Comparison of ENCODE assay signal across 10 mouse cellular contexts in genomic region chr11:76059971-76060370, GRCm38 (mm10). TPM values are rescaled to one million over a fixed set of nuclear protein-coding genes. Genes with fewer than 3 reads are reported as not detected.
A peak's percentile ranks its signal among the peaks of the same experiment; 100 is the strongest.
DNase-seq lines count a peak whose midpoint lies in the region; ATAC-seq and TF ChIP-seq lines count a peak whose summit lies in the region.
"Had no signal": no experiment of that assay in that cellular context is flagged by ENCODE, and none has a peak within 500 bp of the region (broad histone marks: within the 10 kb centered on the region; RNA-seq: fewer than 3 reads in every experiment).

No protein-coding gene starts in this region.

- H3K4me1 ChIP-seq in intestine, embryonic 15.5 days (replicated peaks): peaks cover 9% of the 10 kb centered on the region; the same call in 1 of the 2 replicates
- H3K4me1 ChIP-seq in intestine, postnatal 0 days (replicated peaks; ENCODE audit: control insufficient read depth, insufficient read depth, low read length): no peaks in the 10 kb centered on the region
- peaks cover 8% of the 10 kb centered on the region for H3K4me1 ChIP-seq in intestine, embryonic 16.5 days (ENCODE audit: control insufficient read depth, insufficient read depth, low read length)
- peaks cover 20% of the 10 kb centered on the region for H3K4me1 ChIP-seq in limb, embryonic 13.5 days
- no peaks in the 10 kb centered on the region for H3K4me1 ChIP-seq in forebrain, embryonic 13.5 days
- H3K4me1 ChIP-seq: midbrain, embryonic 12.5 days had no signal

- H3K27me3 ChIP-seq in intestine, embryonic 15.5 days (replicated peaks): no peaks in the 10 kb centered on the region
- H3K27me3 ChIP-seq in intestine, postnatal 0 days (replicated peaks; ENCODE audit: control insufficient read depth, insufficient read depth, low read length): no peaks in the 10 kb centered on the region
- H3K27me3 ChIP-seq in intestine, embryonic 16.5 days (replicated peaks; ENCODE audit: control insufficient read depth, insufficient read depth, low read length): no peaks in the 10 kb centered on the region
- H3K27me3 ChIP-seq in limb, embryonic 13.5 days: no peaks in the 10 kb centered on the region
- H3K27me3 ChIP-seq in forebrain, embryonic 13.5 days: no peaks in the 10 kb centered on the region
- H3K27me3 ChIP-seq: midbrain, embryonic 12.5 days had no signal

- no peaks in the 10 kb centered on the region for H3K9me3 ChIP-seq in intestine, embryonic 15.5 days
- H3K9me3 ChIP-seq in intestine, postnatal 0 days (ENCODE audit: control insufficient read depth): no peaks in the 10 kb centered on the region
- no peaks in the 10 kb centered on the region for H3K9me3 ChIP-seq in intestine, embryonic 16.5 days (ENCODE audit: control insufficient read depth, low read length)
- no peaks in the 10 kb centered on the region for H3K9me3 ChIP-seq in limb, embryonic 13.5 days
- H3K9me3 ChIP-seq in forebrain, embryonic 13.5 days (replicated peaks): no peaks in the 10 kb centered on the region
- H3K9me3 ChIP-seq: midbrain, embryonic 12.5 days had no signal

- WGBS in intestine, embryonic 15.5 days: 42% methylated on average over 7 of the region's 7 CpGs
- 43% methylated on average over 7 of the region's 7 CpGs for WGBS in intestine, postnatal 0 days
- WGBS in intestine, embryonic 16.5 days: 41% methylated on average over 7 of the region's 7 CpGs
- WGBS in limb, embryonic 13.5 days: 40% methylated on average over 7 of the region's 7 CpGs
- 87% methylated on average over 7 of the region's 7 CpGs for WGBS in forebrain, embryonic 13.5 days

- H3K36me3 ChIP-seq in intestine, embryonic 15.5 days: peaks cover 3% of the 10 kb centered on the region; the same call in 1 of the 2 replicates
- H3K36me3 ChIP-seq in intestine, postnatal 0 days (ENCODE audit: control insufficient read depth, insufficient read depth): peaks cover 24% of the 10 kb centered on the region
- no peaks in the 10 kb centered on the region; the same call in 1 of the 2 replicates for H3K36me3 ChIP-seq in intestine, embryonic 16.5 days (ENCODE audit: control insufficient read depth, insufficient read depth, low read length)
- peaks cover 11% of the 10 kb centered on the region for H3K36me3 ChIP-seq in limb, embryonic 13.5 days
- peaks cover 23% of the 10 kb centered on the region; the same call in 1 of the 2 replicates for H3K36me3 ChIP-seq in forebrain, embryonic 13.5 days (ENCODE audit: poor library complexity, severe bottlenecking)

- H3K4me2 ChIP-seq in intestine, embryonic 15.5 days (replicated peaks): no peak overlapping the region
- H3K4me2 ChIP-seq in intestine, postnatal 0 days (replicated peaks; ENCODE audit: low read depth): no peak overlapping the region
- H3K4me2 ChIP-seq in intestine, embryonic 16.5 days (ENCODE audit: low read depth, low read length): no peak overlapping the region
- 0 out of 2 replicates have a peak overlapping the region, but pooled peaks have one; percentile 4 for H3K4me2 ChIP-seq in limb, embryonic 13.5 days (replicated peaks)
- H3K4me2 ChIP-seq in forebrain, embryonic 13.5 days: no peak overlapping the region
- H3K4me2 ChIP-seq: midbrain, embryonic 12.5 days had no signal

- H3K9ac ChIP-seq in intestine, embryonic 15.5 days: no peak overlapping the region
- H3K9ac ChIP-seq in intestine, postnatal 0 days (ENCODE audit: low read depth, low read length): no peak overlapping the region
- H3K9ac ChIP-seq in intestine, embryonic 16.5 days (ENCODE audit: low read depth, low read length): no peak overlapping the region
- no peak overlapping the region for H3K9ac ChIP-seq in limb, embryonic 13.5 days
- no peak overlapping the region for H3K9ac ChIP-seq in forebrain, embryonic 13.5 days
- H3K9ac ChIP-seq: midbrain, embryonic 12.5 days had no signal

- 0 out of 2 replicates have a peak overlapping the region, but pooled peaks have one; percentile 30 for H3K27ac ChIP-seq in intestine, embryonic 15.5 days
- no peak overlapping the region for H3K27ac ChIP-seq in intestine, postnatal 0 days (ENCODE audit: low read depth, low read length)
- H3K27ac ChIP-seq in intestine, embryonic 16.5 days (ENCODE audit: low read length): no peak overlapping the region
- H3K27ac ChIP-seq in limb, embryonic 13.5 days: peak overlapping the region; percentile 39; the same call in 1 of the 2 replicates
- H3K27ac ChIP-seq in forebrain, embryonic 13.5 days: no peak overlapping the region
- H3K27ac ChIP-seq: midbrain, embryonic 12.5 days had no signal

- DNase-seq in urinary bladder, postnatal 25 days (ENCODE audit: low spot score): peak; percentile 37
- no peak for DNase-seq in gastrocnemius, postnatal 25 days
- no peak for DNase-seq in heart, adult 8-10 months (ENCODE audit: low spot score)

- ATAC-seq in intestine, embryonic 15.5 days: no peak
- no peak for ATAC-seq in intestine, postnatal 0 days
- ATAC-seq in intestine, embryonic 16.5 days: peak; percentile 31; the same call in 1 of the 2 replicates
- no peak for ATAC-seq in limb, embryonic 13.5 days (ENCODE audit: low FRiP score, low read depth)
- ATAC-seq in forebrain, embryonic 13.5 days: no peak

- H3K4me3 ChIP-seq in intestine, embryonic 15.5 days (replicated peaks): no peak overlapping the region
- H3K4me3 ChIP-seq in intestine, postnatal 0 days (ENCODE audit: low read depth, low read length): no peak overlapping the region
- no peak overlapping the region for H3K4me3 ChIP-seq in intestine, embryonic 16.5 days (ENCODE audit: low read length)
- H3K4me3 ChIP-seq in limb, embryonic 13.5 days: no peak overlapping the region
- H3K4me3 ChIP-seq in forebrain, embryonic 13.5 days: no peak overlapping the region
- H3K4me3 ChIP-seq: erythroblast, embryonic 14.5 days; midbrain, embryonic 12.5 days had no signal

- no peak for TF ChIP-seq CTCF in intestine, postnatal 0 days (IDR thresholded peaks at IDR 0.05; ENCODE audit: low read depth)

RNA-seq across cellular contexts. Expression of gene Rflnb, which starts 32.4 kb away (rescaled TPM):
- 51.8 and 52.0 TPM in 2 replicates for polyA plus RNA-seq in intestine, embryonic 15.5 days (2015; fragmentation: Nextera tagmentation; extraction: Ambion mirVana)
- 24.2 and 26.8 TPM in 2 replicates for polyA plus RNA-seq in intestine, postnatal 0 days (2015; fragmentation: Nextera tagmentation; extraction: Ambion mirVana)
- 43.3 and 48.8 TPM in 2 replicates for polyA plus RNA-seq in intestine, embryonic 16.5 days (2015; fragmentation: Nextera tagmentation; extraction: Ambion mirVana)
- 51.3 and 52.1 TPM in 2 replicates for polyA plus RNA-seq in limb, embryonic 13.5 days (2015; fragmentation: Nextera tagmentation; extraction: Ambion mirVana)
- 4.9 and 5.3 TPM in 2 replicates for polyA plus RNA-seq in forebrain, embryonic 13.5 days (2015; fragmentation: Nextera tagmentation; extraction: Ambion mirVana)
- total RNA-seq in gastrocnemius, postnatal 25 days (2021): 10 to 100 TPM; 22.5 to 34.6 TPM
- 10 to 100 TPM; 21.5 to 40.9 (median 26.7) TPM for total RNA-seq in heart, adult 8-10 months (2022)

Comparison
In these comparisons a context has a peak if more than half of its experiments do, and no peak if none do; other contexts are left out.
1. H3K27ac ChIP-seq: peak in intestine, embryonic 15.5 days (single experiment) and limb, embryonic 13.5 days (single experiment); none in intestine, postnatal 0 days (single experiment), intestine, embryonic 16.5 days (single experiment) and forebrain, embryonic 13.5 days (single experiment).